In genomic region chr6:18424822-18425221, GRCm38 (mm10) we compare ENCODE assay signal across 11 mouse cellular contexts.
"Had no signal": no experiment of that assay in that cellular context is flagged by ENCODE, and none has a peak within 500 bp of the region (broad histone marks: within the 10 kb centered on the region; RNA-seq: fewer than 3 reads in every experiment).

No protein-coding gene starts in this region.

- H3K36me3 ChIP-seq: limb, embryonic 10.5 days; liver, embryonic 15.5 days; midbrain, embryonic 12.5 days had no signal

- H3K9ac ChIP-seq: liver, embryonic 15.5 days; lung, embryonic 14.5 days; midbrain, embryonic 12.5 days; neural tube, embryonic 13.5 days had no signal

- H3K27ac ChIP-seq: limb, embryonic 10.5 days; liver, embryonic 15.5 days; midbrain, embryonic 12.5 days; neural tube, embryonic 13.5 days had no signal

- ATAC-seq: midbrain, embryonic 16.5 days had no signal

- H3K4me2 ChIP-seq: liver, embryonic 11.5 days; liver, embryonic 15.5 days; lung, embryonic 14.5 days; midbrain, embryonic 12.5 days; neural tube, embryonic 13.5 days had no signal

- DNase-seq: kidney, adult 8-10 months; kidney, postnatal 25 days; lung, embryonic 14.5 days; lung, postnatal 10 days; lung, postnatal 4 days had no signal

- H3K4me3 ChIP-seq: limb, embryonic 10.5 days; liver, embryonic 15.5 days; midbrain, embryonic 12.5 days; neural tube, embryonic 13.5 days had no signal

- H3K4me1 ChIP-seq: liver, embryonic 15.5 days; midbrain, embryonic 12.5 days had no signal

- H3K9me3 ChIP-seq: limb, embryonic 10.5 days; liver, embryonic 15.5 days; midbrain, embryonic 12.5 days; neural tube, embryonic 13.5 days had no signal

- H3K27me3 ChIP-seq: liver, embryonic 15.5 days; midbrain, embryonic 12.5 days; neural tube, embryonic 13.5 days had no signal
